Mouse (Mus musculus): ENCODE measurements around the gene P3h2.

DNA sequence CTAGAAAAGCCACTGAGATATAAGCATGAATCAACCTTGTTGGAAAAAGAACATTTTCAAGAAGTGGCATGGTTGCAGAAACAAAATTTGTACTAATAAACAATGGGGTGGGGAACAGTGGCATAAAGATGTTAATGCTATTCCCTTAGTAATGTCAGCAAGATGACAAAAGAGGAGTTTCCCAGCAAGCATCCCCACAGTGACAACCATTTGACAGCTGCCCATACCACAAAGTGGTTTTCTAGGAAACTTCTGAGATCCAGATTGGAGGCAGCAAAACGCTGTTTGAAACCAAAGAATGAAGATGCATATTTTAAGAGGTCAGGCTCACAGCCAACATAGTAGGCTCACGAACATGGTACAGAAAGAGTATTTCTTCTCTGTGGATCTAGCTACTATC, 46.7 kb upstream of the P3h2 start:
- TF ChIP-seq CTCF (IDR thresholded peaks at IDR 0.05; ENCODE audit: low read depth) (no peak), EP300 (optimal IDR thresholded peaks at IDR 0.05) (no peak)
